Mouse (Mus musculus) cerebral cortex, adult 2 months (tissue): ENCODE data around the gene Mcm3ap.

Experiments used
- WGBS: fragments of 180-500 bp; shearing (Covaris S2); methylation state at CpG from one replicate; pipeline ENCODE4 v1.1.7; 2018; 5-methylcytosine and 5-hydroxymethylcytosine counted together

The Mcm3ap gene

DNA sequence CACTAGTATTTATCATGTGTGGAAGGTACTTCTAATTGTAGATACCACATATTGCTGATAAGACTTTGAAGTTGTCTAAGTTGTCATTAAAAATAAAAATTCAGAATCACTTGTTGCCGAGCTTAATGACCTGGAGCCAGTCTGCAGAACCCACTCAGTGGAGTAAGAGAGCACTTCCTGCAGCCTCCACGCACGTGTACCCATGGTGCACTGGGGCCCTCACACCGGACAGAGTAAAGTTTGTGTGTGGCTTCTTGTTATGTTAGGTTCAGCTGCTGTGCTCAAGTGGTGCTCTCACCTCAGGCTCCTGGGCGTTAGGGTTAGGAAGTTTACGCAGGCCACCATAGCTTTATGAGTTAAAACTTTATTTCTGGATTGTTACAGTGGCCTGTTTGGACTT is 26.8 kb downstream of the Mcm3ap start:
- WGBS: 91% methylated on average over 6 of the region's 6 CpGs

DNA sequence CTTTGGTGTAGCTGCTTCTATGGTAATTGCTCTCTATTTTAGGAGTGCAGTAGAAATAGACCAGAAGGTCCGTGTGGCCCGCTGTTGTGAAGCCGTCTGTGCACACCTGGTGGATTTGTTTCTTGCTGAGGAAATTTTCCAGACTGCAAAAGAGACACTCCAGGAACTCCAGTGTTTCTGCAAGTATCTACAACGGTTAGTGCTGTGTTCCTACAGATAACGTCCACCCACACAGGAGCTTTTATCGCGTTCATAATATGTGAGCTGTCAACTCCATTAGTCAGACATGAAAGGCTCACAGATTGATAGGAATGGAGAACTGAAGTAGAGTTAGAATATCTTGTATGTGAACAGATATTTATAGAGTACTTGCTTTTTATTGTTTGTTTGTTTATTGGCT is 27.6 kb downstream of the Mcm3ap start:
- 54% methylated on average over 7 of the region's 7 CpGs for WGBS

- WGBS: 93% methylated on average over 4 of the region's 4 CpGs
These were observed 28.8 kb downstream of the Mcm3ap start for GRCm38 (mm10) chr10:76497522-76497921.

DNA sequence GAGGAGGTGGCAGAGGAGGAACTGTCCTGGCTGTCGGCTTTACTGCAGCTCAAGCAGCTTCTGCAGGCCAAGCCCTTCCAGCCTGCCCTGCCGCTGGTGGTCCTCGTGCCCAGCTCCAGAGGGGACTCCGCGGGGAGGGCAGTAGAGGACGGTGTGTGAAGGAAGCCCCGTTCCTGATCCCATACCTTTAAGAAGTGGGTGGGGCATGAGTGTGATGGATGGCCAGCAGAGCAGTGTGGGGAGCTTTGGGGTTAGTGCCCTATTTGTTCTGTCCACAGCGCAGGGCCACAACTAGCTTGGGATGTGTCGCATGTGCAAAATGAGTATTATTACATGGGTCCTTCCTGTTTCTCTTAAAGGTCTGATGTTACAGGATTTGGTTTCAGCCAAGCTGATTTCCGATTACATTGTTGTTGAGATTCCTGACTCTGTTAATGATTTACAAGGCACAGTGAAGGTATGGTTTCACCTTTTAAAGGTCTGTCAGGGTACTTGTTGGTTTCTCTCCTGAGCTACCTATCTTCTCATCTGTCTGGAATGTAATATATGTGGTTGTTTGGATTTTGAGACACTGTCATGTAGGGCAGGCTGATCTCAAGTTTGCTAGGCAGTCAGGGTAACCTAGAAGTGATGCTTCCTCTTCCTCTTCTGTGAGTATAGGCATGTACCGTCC is 35.7 kb downstream of the Mcm3ap start:
- 89% methylated on average over 11 of the region's 11 CpGs for WGBS

DNA sequence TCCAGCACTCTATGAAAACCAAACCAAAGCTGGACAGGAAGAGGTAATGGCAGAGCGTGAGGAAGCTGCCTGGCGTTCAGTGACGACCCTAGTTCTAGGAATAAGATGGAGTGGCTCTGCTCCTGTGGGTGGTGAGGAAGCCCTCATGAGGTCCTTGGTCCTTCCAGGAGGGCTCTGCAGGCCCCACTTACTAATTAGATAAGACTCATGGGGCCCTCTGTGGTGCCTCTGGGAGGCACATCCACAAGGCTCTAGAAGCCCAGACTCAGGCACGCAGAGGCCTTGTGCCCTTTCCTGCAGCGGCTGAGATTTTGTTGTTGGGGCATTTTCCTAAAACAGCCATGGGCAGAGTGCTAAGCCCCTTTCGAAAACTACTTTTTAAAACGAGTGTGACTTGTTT is 37.1 kb downstream of the Mcm3ap start:
- whole genome bisulfite sequencing: 94% methylated on average over 7 of the region's 7 CpGs

- 61% methylated on average over 5 of the region's 5 CpGs for WGBS
These were observed 44.3 kb downstream of the Mcm3ap start for GRCm38 (mm10) chr10:76512965-76513583.

DNA sequence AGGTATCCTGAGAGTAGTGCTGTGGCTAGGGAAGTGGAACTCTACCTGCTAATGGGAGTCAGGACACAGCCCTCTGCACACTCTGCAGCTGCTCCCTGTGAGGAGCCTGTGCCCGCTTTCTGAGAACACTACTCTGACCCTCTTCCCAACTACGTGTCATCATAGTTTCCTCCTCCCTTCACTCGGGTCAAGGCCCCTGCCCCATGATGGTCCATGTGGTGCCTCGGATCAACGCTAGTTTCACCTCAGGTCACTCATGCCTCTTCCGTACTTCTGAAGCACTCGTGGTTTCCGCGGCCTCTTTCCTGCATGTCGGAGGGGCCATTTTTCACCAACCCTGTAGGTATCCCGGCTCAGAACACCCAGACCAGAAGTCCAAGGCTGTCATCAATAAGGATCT is 62.2 kb downstream of the Mcm3ap start:
- 1% methylated on average over 11 of the region's 11 CpGs for WGBS

GRCm38 (mm10) chr10:76531375-76531774 is 62.6 kb downstream of the Mcm3ap start, which contains the start of gene Lss:
TSS of gene Lss (plus strand) at chr10:76531588.
- WGBS: under 1% methylated on average over 37 of the region's 37 CpGs

DNA sequence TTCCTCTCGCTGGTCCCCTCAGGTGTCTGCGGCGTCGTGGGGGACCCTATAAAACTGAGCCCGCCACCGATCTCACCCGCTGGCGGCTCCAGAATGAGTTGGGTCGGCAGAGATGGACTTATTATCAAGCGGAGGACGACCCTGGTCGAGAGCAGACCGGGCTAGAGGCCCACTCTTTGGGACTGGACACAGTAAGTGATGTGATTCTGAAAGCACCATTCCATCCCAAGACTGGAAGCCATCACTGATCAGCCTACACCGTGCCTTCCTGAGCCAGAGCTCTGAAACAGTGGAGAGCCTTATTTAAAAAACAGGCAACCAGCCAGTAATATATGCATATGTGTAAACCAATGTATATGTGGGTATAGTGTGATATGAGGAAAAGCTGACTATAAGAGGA is 63.1 kb downstream of the Mcm3ap start:
- WGBS: 2% methylated on average over 14 of the region's 14 CpGs

- 93% methylated on average over 7 of the region's 7 CpGs for WGBS
These were observed 66.8 kb downstream of the Mcm3ap start for GRCm38 (mm10) chr10:76535526-76535925.

- WGBS: 60% methylated on average over 9 of the region's 9 CpGs
These were observed 68.9 kb downstream of the Mcm3ap start for GRCm38 (mm10) chr10:76537619-76538018.

DNA sequence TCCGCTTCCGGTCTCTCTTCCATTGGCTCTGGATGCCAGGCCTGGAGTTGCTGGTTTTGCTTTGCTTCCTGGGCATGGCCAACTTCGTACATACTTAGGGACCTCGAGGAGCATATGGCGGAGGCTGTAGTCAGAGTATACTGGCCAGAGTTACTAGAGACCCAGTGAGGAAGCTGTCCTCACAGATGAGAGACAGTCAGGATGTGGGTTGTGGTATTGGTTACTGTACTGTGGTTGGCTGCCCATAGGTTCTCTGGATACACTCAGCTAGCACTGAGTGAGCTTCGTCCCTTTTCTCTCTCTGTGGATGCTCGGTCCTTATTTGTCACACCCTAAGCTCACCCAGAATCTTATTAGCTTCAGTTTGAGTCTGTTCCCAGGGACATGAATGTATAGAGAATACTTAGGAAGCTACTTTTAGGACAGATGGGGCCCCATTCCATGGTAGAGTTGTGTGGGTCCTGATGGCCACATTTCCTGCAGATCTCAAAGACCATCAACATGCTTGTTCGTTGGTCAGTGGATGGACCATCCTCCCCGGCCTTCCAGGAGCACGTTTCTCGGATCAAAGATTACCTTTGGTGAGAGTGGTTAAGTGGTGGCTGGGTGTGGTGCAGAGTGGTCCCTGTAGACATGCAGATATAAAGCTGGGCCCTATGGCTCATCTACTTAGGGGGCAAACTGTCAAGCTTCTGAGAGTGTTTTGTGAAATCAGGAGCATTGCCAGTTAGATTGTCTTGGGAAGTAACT is 72.8 kb downstream of the Mcm3ap start:
- WGBS: 94% methylated on average over 11 of the region's 11 CpGs

DNA sequence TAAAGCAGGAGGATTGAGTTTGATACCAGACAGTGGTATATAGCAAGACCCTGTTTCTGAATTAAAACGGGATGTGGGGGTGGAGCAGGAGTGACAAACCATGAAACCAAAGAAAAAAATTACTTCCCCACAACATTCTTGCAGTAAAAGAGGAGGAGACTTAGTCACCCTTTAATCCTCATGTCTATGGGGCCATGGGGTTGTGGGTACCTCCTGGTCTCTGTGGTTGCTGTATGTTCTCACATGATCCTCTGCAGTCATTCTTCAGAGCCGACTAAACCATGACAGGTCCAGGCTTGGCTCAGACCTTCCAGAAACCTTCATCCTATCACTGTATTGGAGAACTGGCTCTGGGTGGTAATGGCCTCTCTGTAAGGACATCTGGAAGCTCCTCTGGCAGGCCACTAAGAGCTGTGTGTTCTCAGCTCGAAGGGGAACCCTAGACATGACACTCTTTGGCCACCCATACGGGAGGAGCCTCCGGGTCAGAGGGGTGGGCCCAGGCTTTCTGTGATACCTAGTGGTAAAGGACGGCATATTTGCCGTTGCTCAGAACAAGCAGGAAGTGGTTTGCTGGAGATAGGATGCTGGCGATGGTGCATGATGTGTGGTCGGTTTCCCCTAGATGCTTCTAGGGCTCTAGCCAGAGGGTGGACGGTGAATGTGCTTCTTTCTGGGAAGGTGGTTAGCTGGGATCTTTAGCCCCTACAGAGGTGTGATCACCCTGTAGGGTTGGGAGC is 74.1 kb downstream of the Mcm3ap start:
- WGBS: 86% methylated on average over 10 of the region's 10 CpGs

GRCm38 (mm10) chr10:76546566-76546965 is 77.8 kb downstream of the Mcm3ap start:
- WGBS: 94% methylated on average over 8 of the region's 8 CpGs

DNA sequence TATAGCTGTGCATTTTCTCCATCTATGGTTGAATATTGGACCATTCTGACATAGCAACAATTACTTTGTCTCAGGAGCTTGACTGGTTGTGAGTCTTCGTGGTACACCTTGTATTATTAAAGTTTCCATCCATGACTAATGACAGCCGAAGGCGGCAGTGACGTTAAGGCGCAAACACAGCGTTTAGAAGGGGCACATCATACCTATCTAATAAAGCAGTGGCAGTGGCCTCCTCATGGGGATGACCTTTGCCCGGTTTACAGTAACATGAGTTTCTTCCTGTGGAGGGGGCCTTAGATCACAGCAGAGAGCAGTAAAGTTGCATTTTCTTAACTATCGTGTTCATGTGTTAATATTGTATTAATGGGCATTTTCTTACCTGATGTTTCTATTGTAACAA is 79.5 kb downstream of the Mcm3ap start:
- WGBS: 94% methylated on average over 8 of the region's 8 CpGs

- WGBS: 91% methylated on average over 5 of the region's 5 CpGs
These were observed 81.7 kb downstream of the Mcm3ap start for GRCm38 (mm10) chr10:76550458-76550857.

- WGBS: 62% methylated on average over 3 of the region's 3 CpGs
These were observed 82.8 kb downstream of the Mcm3ap start for GRCm38 (mm10) chr10:76551556-76551955.

DNA sequence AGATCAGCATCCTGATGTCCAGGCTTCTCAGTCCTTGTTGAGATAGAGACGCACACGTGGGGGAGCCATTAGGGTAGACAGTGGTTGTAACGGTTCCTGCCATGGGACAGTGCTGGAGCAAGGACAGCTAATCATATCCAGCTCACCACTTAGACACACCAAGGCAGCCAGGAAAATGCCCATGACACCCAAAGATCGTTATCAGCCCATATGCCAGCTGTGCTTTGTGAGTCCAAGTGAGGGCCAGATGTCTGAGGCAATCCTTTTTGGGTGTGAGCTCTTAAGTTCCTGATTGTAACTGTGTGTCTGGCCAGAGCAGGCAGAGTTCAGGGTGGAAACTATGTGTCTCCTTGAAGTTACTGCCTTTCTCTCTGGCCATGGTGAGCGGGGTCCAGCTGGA is 85.3 kb downstream of the Mcm3ap start:
- WGBS: 92% methylated on average over 5 of the region's 5 CpGs

GRCm38 (mm10) chr10:76561972-76562371 is 93.2 kb downstream of the Mcm3ap start, which contains the start of gene Spatc1l:
TSS of gene Spatc1l (plus strand) at chr10:76562272.
- 92% methylated on average over 10 of the region's 10 CpGs for WGBS
